Mouse (Mus musculus) liver, embryonic 14.5 days (tissue): Measurements from ENCODE around the gene Fam84b.

Source experiments
- CTCF ChIP-seq: IDR thresholded peaks from 2 replicates; pipeline ENCODE4 v1.5.1; 2016; ENCODE audit warnings: antibody characterized with exemption, low read depth, control low read depth
- EP300 ChIP-seq: IDR thresholded peaks from 2 replicates; pipeline ENCODE4 v1.6.1; 2016; ENCODE audit warnings: antibody characterized with exemption, low read depth

DNA sequence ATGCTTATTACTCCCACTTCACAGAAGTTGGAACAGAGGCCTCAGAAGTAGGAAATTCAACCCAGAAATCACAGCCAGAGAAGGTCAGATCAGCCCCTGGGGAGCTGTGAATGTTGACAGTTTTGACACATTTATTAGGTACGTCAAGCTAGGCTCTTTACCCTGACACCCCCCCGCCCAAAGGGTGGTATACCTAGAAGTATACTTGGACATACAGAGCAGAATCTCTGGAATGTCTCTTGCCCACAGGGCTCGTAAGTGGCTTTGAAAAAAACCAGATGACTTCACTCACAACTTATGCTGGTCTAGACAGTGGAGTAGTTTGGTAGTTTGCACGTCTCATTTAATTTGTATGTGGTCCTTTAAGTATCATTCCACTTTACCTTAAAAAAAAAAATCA is 11.8 kb downstream of the Fam84b start:
- no peak for TF ChIP-seq CTCF
- no peak for TF ChIP-seq EP300
